ENCODE assay signal across 8 mouse cellular contexts in genomic region chr19:46396686-46397435, GRCm38 (mm10). TPM values are rescaled to one million over a fixed set of nuclear protein-coding genes. Genes with fewer than 3 reads are reported as not detected.
DNase-seq lines count a peak whose midpoint lies in the region; ATAC-seq and TF ChIP-seq lines count a peak whose summit lies in the region.

Sufu (plus strand) TSS chr19:46396896.

- peak within 1 kb of the TSS; percentile 83 for H3K9ac ChIP-seq in ES-Bruce4 (ENCODE audit: low read depth, poor library complexity, severe bottlenecking)
- H3K9ac ChIP-seq in forebrain, embryonic 14.5 days (ENCODE audit: low read length) = peak within 1 kb of the TSS; percentile 85
- peak within 1 kb of the TSS; percentile 94 for H3K9ac ChIP-seq in neural tube, embryonic 15.5 days (replicated peaks)

- H3K9me3 ChIP-seq in ES-Bruce4 (replicated peaks; ENCODE audit: control insufficient read depth, insufficient read depth, low read length, poor library complexity, severe bottlenecking) = no peaks in the 10 kb centered on the region
- H3K9me3 ChIP-seq in forebrain, embryonic 14.5 days (replicated peaks; ENCODE audit: control insufficient read depth, low read length) = no peaks in the 10 kb centered on the region
- H3K9me3 ChIP-seq in neural tube, embryonic 15.5 days (replicated peaks) = no peaks in the 10 kb centered on the region

- H3K4me2 ChIP-seq in forebrain, embryonic 14.5 days (ENCODE audit: low read length) = peak within 1 kb of the TSS; percentile 68
- H3K4me2 ChIP-seq in neural tube, embryonic 15.5 days = peak within 1 kb of the TSS; percentile 86

- H3K27ac ChIP-seq in ES-Bruce4 (ENCODE audit: insufficient read depth, low read length) = no peak within 1 kb of the TSS
- peak within 1 kb of the TSS; percentile 79 for H3K27ac ChIP-seq in forebrain, embryonic 14.5 days (ENCODE audit: low read depth, low read length)
- peak within 1 kb of the TSS; percentile 90 for H3K27ac ChIP-seq in neural tube, embryonic 15.5 days (replicated peaks)

- no peaks in the 10 kb centered on the region for H3K4me1 ChIP-seq in ES-Bruce4 (ENCODE audit: control insufficient read depth, insufficient read depth, low read length)
- H3K4me1 ChIP-seq in forebrain, embryonic 14.5 days (ENCODE audit: control insufficient read depth, insufficient read depth, low read length) = peaks cover 29% of the 10 kb centered on the region
- H3K4me1 ChIP-seq in neural tube, embryonic 15.5 days = peaks cover 64% of the 10 kb centered on the region

- TF ChIP-seq EP300 in ES-Bruce4 (IDR thresholded peaks at IDR 0.05; ENCODE audit: insufficient read depth, low read depth, low read length) = no peak

- H3K27me3 ChIP-seq in ES-Bruce4 (ENCODE audit: control insufficient read depth, insufficient read depth, low read length, poor library complexity, severe bottlenecking) = no peaks in the 10 kb centered on the region
- H3K27me3 ChIP-seq in forebrain, embryonic 14.5 days (replicated peaks; ENCODE audit: control insufficient read depth, insufficient read depth, low read length) = no peaks in the 10 kb centered on the region
- no peaks in the 10 kb centered on the region for H3K27me3 ChIP-seq in neural tube, embryonic 15.5 days (replicated peaks)

- TF ChIP-seq CTCF in ES-Bruce4 (IDR thresholded peaks at IDR 0.05; ENCODE audit: low read depth, low read length) = peak; percentile 88

- TF ChIP-seq POLR2A in ES-Bruce4 (IDR thresholded peaks at IDR 0.05; ENCODE audit: insufficient read depth, low read length) = peak; percentile 47

- ATAC-seq in cerebellum, adult (ENCODE audit: insufficient number of reproducible peaks, low FRiP score, low TSS enrichment) = peak; percentile 81
- peak; percentile 85 for ATAC-seq in forebrain, embryonic 14.5 days
- ATAC-seq in neural tube, embryonic 15.5 days (ENCODE audit: low FRiP score) = peak; percentile 89

- peak within 1 kb of the TSS; percentile 92 for H3K4me3 ChIP-seq in ES-Bruce4 (ENCODE audit: low read depth, low read length)
- H3K4me3 ChIP-seq in forebrain, embryonic 14.5 days (ENCODE audit: low read depth, low read length) = peak within 1 kb of the TSS; percentile 80
- H3K4me3 ChIP-seq in neural tube, embryonic 15.5 days (replicated peaks) = peak within 1 kb of the TSS; percentile 94

- WGBS in forebrain, embryonic 14.5 days = under 1% methylated on average over 49 of the region's 57 CpGs
- under 1% methylated on average over 54 of the region's 57 CpGs for WGBS in neural tube, embryonic 15.5 days

- H3K36me3 ChIP-seq in ES-Bruce4 (ENCODE audit: control insufficient read depth, insufficient read depth, low read length, poor library complexity, severe bottlenecking) = no peaks in the 10 kb centered on the region
- H3K36me3 ChIP-seq in forebrain, embryonic 14.5 days (ENCODE audit: control insufficient read depth, insufficient read depth, low read length) = peaks cover 10% of the 10 kb centered on the region
- H3K36me3 ChIP-seq in neural tube, embryonic 15.5 days = 0 out of 2 replicates have a peak, but pooled peaks cover 4% of the 10 kb centered on the region

- peak; percentile 99 for DNase-seq in forebrain, embryonic 14.5 days (ENCODE audit: low spot score)
- DNase-seq in heart, postnatal 14 days = peak; percentile 97 to 99
- peak; percentile 99 for DNase-seq in layer of hippocampus, adult 11-12 months (ENCODE audit: low spot score)
- peak; percentile 98 for DNase-seq in lung, adult 18-20 months
- DNase-seq in testis, postnatal 14 days (ENCODE audit: low spot score) = peak; percentile 99

- intact Hi-C loops in heart, postnatal 14 days (cut with DNase I) = loop anchor here (1.0 to 5.0 kb wide), 3 partner anchors 47 to 125 kb away; partner anchors contain the start of gene Trim8

RNA-seq across cellular contexts. Expression of gene Sufu, which starts in this region (rescaled TPM):
- 16.0 and 16.7 TPM in 2 replicates for polyA plus RNA-seq in ES-Bruce4 (2011; ENCODE audit: insufficient read depth, insufficient read length, low read depth, missing spikeins)
- polyA plus RNA-seq in forebrain, embryonic 14.5 days (2014; fragmentation: Nextera tagmentation; extraction: Ambion mirVana) = 21.8 and 27.8 TPM in 2 replicates
- 10 to 100 TPM; 15.1 to 15.3 TPM for total RNA-seq in heart, postnatal 14 days (2021)
- 18.3 and 21.4 TPM in 2 replicates for polyA plus RNA-seq in neural tube, embryonic 15.5 days (2015; fragmentation: Nextera tagmentation; extraction: Ambion mirVana)
